18 mouse cellular contexts compared by ENCODE assay signal in genomic region chr12:106515257-106515788, GRCm38 (mm10).
DNase-seq lines count a peak whose midpoint lies in the region; ATAC-seq and TF ChIP-seq lines count a peak whose summit lies in the region.
"Had no signal": no experiment of that assay in that cellular context is flagged by ENCODE, and none has a peak within 500 bp of the region (broad histone marks: within the 10 kb centered on the region; RNA-seq: fewer than 3 reads in every experiment).

No protein-coding gene starts in this region.

- peak; percentile 20; the same call in 1 of the 2 replicates for TF ChIP-seq CTCF in midbrain, postnatal 0 days (IDR thresholded peaks at IDR 0.05)

- H3K27ac ChIP-seq in hindbrain, embryonic 15.5 days (replicated peaks): no peak overlapping the region
- no peak overlapping the region for H3K27ac ChIP-seq in hindbrain, embryonic 13.5 days
- no peak overlapping the region for H3K27ac ChIP-seq in midbrain, embryonic 14.5 days (replicated peaks; ENCODE audit: low read depth, low read length)
- H3K27ac ChIP-seq in midbrain, embryonic 10.5 days (replicated peaks): no peak overlapping the region
- no peak overlapping the region for H3K27ac ChIP-seq in midbrain, postnatal 0 days (ENCODE audit: low read depth, low read length)
- H3K27ac ChIP-seq: embryonic facial prominence, embryonic 15.5 days; heart, embryonic 15.5 days had no signal

- no peak overlapping the region for H3K9ac ChIP-seq in hindbrain, embryonic 15.5 days
- no peak overlapping the region for H3K9ac ChIP-seq in hindbrain, embryonic 13.5 days
- H3K9ac ChIP-seq in midbrain, embryonic 14.5 days (replicated peaks; ENCODE audit: low read length): no peak overlapping the region
- H3K9ac ChIP-seq in midbrain, postnatal 0 days (replicated peaks; ENCODE audit: low read length, poor library complexity, severe bottlenecking): no peak overlapping the region
- H3K9ac ChIP-seq: embryonic facial prominence, embryonic 15.5 days; heart, embryonic 15.5 days; liver, postnatal 0 days had no signal

- peak; percentile 56; the same call in 1 of the 2 replicates for ATAC-seq in hindbrain, embryonic 15.5 days (ENCODE audit: low FRiP score, low read depth)
- no peak for ATAC-seq in hindbrain, embryonic 13.5 days (ENCODE audit: low FRiP score)
- no peak for ATAC-seq in midbrain, embryonic 14.5 days (ENCODE audit: low FRiP score, low TSS enrichment)
- ATAC-seq in midbrain, postnatal 0 days (ENCODE audit: low FRiP score): peak; percentile 34; the same call in 1 of the 2 replicates
- ATAC-seq: liver, postnatal 0 days had no signal

- 47% methylated on average over 17 of the region's 17 CpGs for WGBS in hindbrain, embryonic 15.5 days
- 67% methylated on average over 17 of the region's 17 CpGs for WGBS in hindbrain, embryonic 13.5 days
- 54% methylated on average over 17 of the region's 17 CpGs for WGBS in midbrain, embryonic 14.5 days
- 84% methylated on average over 17 of the region's 17 CpGs for WGBS in midbrain, embryonic 10.5 days
- 45% methylated on average over 17 of the region's 17 CpGs for WGBS in midbrain, postnatal 0 days

- no peaks in the 10 kb centered on the region for H3K27me3 ChIP-seq in hindbrain, embryonic 15.5 days
- peaks cover 8% of the 10 kb centered on the region; the same call in 1 of the 2 replicates for H3K27me3 ChIP-seq in hindbrain, embryonic 13.5 days
- no peaks in the 10 kb centered on the region for H3K27me3 ChIP-seq in midbrain, embryonic 14.5 days (ENCODE audit: control insufficient read depth, insufficient read depth, low read length)
- H3K27me3 ChIP-seq in midbrain, embryonic 10.5 days (ENCODE audit: low read depth, poor library complexity, severe bottlenecking): no peaks in the 10 kb centered on the region
- no peaks in the 10 kb centered on the region for H3K27me3 ChIP-seq in midbrain, postnatal 0 days (ENCODE audit: insufficient read depth, low read length)
- H3K27me3 ChIP-seq: embryonic facial prominence, embryonic 15.5 days had no signal

- no peaks in the 10 kb centered on the region for H3K9me3 ChIP-seq in hindbrain, embryonic 15.5 days
- H3K9me3 ChIP-seq in hindbrain, embryonic 13.5 days: no peaks in the 10 kb centered on the region
- H3K9me3 ChIP-seq in midbrain, embryonic 14.5 days (ENCODE audit: control insufficient read depth, low read length): no peaks in the 10 kb centered on the region
- H3K9me3 ChIP-seq in midbrain, embryonic 10.5 days (replicated peaks): no peaks in the 10 kb centered on the region
- H3K9me3 ChIP-seq in midbrain, postnatal 0 days (ENCODE audit: low read length): no peaks in the 10 kb centered on the region
- H3K9me3 ChIP-seq: embryonic facial prominence, embryonic 15.5 days; heart, embryonic 15.5 days had no signal

- H3K36me3 ChIP-seq in hindbrain, embryonic 15.5 days: no peaks in the 10 kb centered on the region
- H3K36me3 ChIP-seq in hindbrain, embryonic 13.5 days: no peaks in the 10 kb centered on the region
- no peaks in the 10 kb centered on the region for H3K36me3 ChIP-seq in midbrain, embryonic 14.5 days (ENCODE audit: control insufficient read depth, insufficient read depth, low read length)
- H3K36me3 ChIP-seq in midbrain, embryonic 10.5 days: no peaks in the 10 kb centered on the region
- no peaks in the 10 kb centered on the region for H3K36me3 ChIP-seq in midbrain, postnatal 0 days (ENCODE audit: insufficient read depth, low read length)
- H3K36me3 ChIP-seq: embryonic facial prominence, embryonic 15.5 days; heart, embryonic 15.5 days had no signal

- DNase-seq in adrenal gland, adult 8-10 months: peak; percentile 17
- no peak for DNase-seq in adrenal gland, postnatal 4 days (ENCODE audit: low spot score in 2 of 2)
- DNase-seq in midbrain, embryonic 14.5 days: peak; percentile 63
- DNase-seq in midbrain, embryonic 10.5 days (ENCODE audit: low spot score): no peak
- peak; percentile 84 for DNase-seq in midbrain, postnatal 0 days (ENCODE audit: low spot score)
- no peak for DNase-seq in urinary bladder, adult 2 months (ENCODE audit: low spot score)
- DNase-seq: cerebellum, adult 2 months; heart, adult 11 months; kidney, adult 11 months; layer of hippocampus, adult 9-11 months; liver; liver, postnatal 0 days; lung, postnatal 36 days; right cerebral cortex, postnatal 14 days had no signal

- no peak overlapping the region for H3K4me2 ChIP-seq in hindbrain, embryonic 15.5 days
- H3K4me2 ChIP-seq in hindbrain, embryonic 13.5 days: no peak overlapping the region
- no peak overlapping the region for H3K4me2 ChIP-seq in midbrain, embryonic 14.5 days (ENCODE audit: low read length)
- H3K4me2 ChIP-seq in midbrain, postnatal 0 days (ENCODE audit: low read depth, low read length, poor library complexity, severe bottlenecking): no peak overlapping the region
- H3K4me2 ChIP-seq: embryonic facial prominence, embryonic 15.5 days; heart, embryonic 15.5 days had no signal

- H3K4me3 ChIP-seq in hindbrain, embryonic 15.5 days: no peak overlapping the region
- H3K4me3 ChIP-seq in hindbrain, embryonic 13.5 days: no peak overlapping the region
- H3K4me3 ChIP-seq in midbrain, embryonic 14.5 days (replicated peaks; ENCODE audit: low read depth, low read length): no peak overlapping the region
- H3K4me3 ChIP-seq in midbrain, embryonic 10.5 days: no peak overlapping the region
- H3K4me3 ChIP-seq in midbrain, postnatal 0 days (ENCODE audit: low read depth, low read length): no peak overlapping the region
- H3K4me3 ChIP-seq: embryonic facial prominence, embryonic 15.5 days; heart, embryonic 15.5 days had no signal

- no peaks in the 10 kb centered on the region for H3K4me1 ChIP-seq in hindbrain, embryonic 15.5 days (replicated peaks)
- peaks cover 4% of the 10 kb centered on the region; the same call in 1 of the 2 replicates for H3K4me1 ChIP-seq in hindbrain, embryonic 13.5 days (replicated peaks)
- H3K4me1 ChIP-seq in midbrain, embryonic 14.5 days (ENCODE audit: control insufficient read depth, insufficient read depth, low read length): no peaks in the 10 kb centered on the region
- H3K4me1 ChIP-seq in midbrain, embryonic 10.5 days: peaks cover 23% of the 10 kb centered on the region
- no peaks in the 10 kb centered on the region for H3K4me1 ChIP-seq in midbrain, postnatal 0 days (ENCODE audit: insufficient read depth, low read length)
- H3K4me1 ChIP-seq: heart, embryonic 15.5 days had no signal

Comparison
In these comparisons a context has a peak if more than half of its experiments do, and no peak if none do; other contexts are left out.
1. DNase-seq: peak in adrenal gland, adult 8-10 months (single experiment), midbrain, embryonic 14.5 days (single experiment) and midbrain, postnatal 0 days (single experiment); none in adrenal gland, postnatal 4 days (0 of 2), midbrain, embryonic 10.5 days (single experiment) and urinary bladder, adult 2 months (single experiment).
2. ATAC-seq: peak in hindbrain, embryonic 15.5 days (single experiment) and midbrain, postnatal 0 days (single experiment); none in hindbrain, embryonic 13.5 days (single experiment) and midbrain, embryonic 14.5 days (single experiment).